Mouse (Mus musculus) kidney, postnatal 36 days (tissue): ENCODE data around the gene Riiad1.

ENCODE experiments used
- DNase-seq, 2 experiments: peaks; one replicate each; pipeline ENCODE4 v3.0.0; 2021 to 2022; ENCODE audit warnings: mixed read lengths in 2 of 2

Riiad1 gene

DNA sequence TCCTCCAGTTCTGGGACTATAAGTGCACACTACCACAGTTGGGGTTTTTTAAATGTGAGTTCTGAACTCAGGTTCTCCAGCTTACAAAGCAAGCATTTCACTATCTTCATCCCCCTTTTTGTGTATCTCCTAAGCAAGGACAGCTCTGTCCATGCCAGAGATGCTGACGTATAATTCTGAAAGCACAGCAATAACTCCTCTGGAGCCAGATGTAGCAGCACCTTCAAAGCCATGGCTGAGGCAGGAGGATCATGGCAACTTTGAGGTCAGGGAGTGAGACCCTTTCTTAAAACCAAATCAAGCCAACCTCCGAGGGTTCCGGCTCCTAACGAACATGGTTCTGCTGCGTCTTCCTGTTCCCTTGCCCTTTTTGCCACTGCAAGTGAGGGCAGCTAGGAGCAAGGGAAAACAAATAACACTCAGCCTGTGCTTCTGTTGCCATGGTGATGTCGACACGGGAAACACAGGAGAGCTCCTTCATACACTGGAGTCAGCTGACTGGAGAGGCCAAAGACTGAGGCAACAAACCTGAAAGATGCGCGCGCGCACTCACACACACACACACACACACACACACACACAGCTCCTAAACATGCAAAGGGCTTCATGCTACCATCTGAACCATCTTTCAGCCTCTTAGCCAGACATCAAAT lies 16.1 kb downstream of the Riiad1 start:
- DNase-seq: no peak

DNA sequence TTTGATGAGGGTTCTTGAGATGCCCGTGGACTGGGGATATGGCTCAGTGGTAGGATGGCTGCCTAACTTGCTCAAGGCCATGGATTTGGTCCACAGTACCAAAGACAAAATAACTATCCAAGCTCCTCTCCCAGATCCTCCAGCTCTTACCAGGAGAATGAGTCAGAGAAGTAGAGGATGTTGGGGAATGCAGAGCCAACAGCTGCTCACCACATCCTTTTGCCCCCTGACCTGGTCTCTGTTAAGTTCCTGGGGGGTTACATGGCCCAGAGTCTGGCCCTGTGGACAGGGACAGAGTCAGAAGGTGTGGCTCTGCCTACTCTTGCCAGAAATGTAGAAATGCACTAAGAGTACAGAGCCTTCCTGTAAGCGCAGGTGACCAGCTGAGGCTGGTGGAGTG lies 20.3 kb downstream of the Riiad1 start:
- DNase-seq: no peak

DNA sequence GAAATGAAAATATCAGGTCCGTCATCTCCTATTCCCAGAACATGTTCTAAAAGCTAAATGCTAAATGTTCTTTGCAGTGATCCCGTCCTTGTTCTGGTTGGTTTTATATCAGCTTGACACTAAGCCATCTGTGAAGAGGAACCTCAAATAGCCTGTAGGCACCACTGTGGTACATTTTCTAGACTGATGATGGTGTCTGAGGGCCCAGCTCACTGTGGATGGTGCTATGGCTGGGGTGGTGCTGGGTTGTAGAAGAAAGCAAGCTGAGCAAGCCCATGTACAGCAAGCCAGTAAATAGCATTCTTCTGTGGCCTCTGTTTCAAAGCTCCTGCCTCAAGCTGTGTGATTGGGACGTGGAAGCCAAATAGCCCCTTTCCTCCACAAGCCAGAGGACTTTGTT lies 23.1 kb downstream of the Riiad1 start:
- no peak for DNase-seq

DNA sequence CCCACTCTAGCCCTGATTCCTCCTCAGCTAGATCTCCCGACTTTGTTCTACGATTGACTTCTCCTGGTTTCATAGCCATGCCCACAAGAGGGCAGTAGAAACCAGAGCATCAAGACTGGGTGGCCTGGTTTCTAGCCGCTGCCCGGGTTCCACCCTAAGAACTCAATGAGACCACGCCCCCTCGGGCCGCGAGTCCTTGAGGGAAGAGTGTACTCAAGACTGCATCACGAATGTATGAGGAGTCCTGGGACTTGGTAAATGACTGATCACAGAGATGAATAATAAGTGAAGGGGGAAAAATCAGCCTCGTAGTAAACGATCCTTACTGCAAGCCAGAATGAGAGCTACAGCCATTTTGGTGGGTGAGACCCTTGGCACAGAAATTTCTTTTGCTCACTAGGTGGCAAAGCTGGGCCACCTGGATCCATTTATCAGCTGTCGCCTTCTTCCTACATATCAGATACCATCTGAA lies 23.6 kb downstream of the Riiad1 start:
- peak; percentile 83 to 89 for DNase-seq

- no peak for DNase-seq
These were observed 30.8 kb downstream of the Riiad1 start for GRCm38 (mm10) chr3:94449377-94449776.

GRCm38 (mm10) chr3:94443597-94443964 lies 36.6 kb downstream of the Riiad1 start, which contains the start of gene Oaz3:
Gene Oaz3 (minus strand): TSS chr3:94443915.
- DNase-seq: no peak

- DNase-seq: peak; percentile 95 to 97
These were observed 37.1 kb downstream of the Riiad1 start, which contains the start of gene Mrpl9 for GRCm38 (mm10) chr3:94442951-94443596. Gene Mrpl9 (plus strand): TSS chr3:94443318.

DNA sequence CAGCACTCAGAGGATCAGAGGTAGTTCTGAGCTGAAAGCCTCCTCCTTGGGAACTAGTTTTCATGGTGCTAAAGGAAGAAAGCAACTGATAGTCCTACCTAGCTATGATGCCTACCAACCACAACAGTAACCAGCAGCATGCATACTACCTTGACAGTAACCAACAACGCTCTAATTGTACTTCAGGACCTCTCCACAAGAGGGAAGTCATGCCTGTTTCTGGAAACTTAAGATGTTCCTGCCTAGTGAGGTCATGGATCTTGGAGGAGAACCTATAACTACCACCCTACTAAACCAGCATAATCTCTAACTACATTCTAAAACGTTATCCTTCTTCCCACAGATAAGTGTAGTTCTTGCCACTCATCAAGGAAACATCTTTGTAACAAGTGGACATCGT lies 39.0 kb downstream of the Riiad1 start:
- peak; percentile 16 to 42 for DNase-seq

DNA sequence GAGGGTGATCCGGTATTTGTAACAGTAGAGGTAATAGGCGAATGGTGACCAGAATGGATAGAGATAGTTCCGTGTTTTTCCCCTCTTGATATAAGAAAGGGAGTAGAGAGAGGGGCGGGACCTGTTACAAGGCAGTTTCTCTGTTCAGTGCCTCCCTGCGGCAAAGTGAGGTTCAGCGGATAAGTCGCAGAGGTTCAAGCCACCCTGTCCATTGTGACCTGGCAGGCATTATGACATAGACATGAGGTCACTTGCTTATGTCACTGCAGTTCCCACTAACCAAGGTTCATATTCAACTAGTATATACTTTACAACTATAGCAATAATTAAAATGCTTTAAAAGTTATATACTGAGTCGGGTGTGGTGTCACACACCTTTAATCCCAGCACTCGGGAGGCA lies 43.7 kb downstream of the Riiad1 start:
- no peak for DNase-seq

- peak in 1 of 2 experiments; percentile 20 for DNase-seq
These were observed 45.8 kb downstream of the Riiad1 start for GRCm38 (mm10) chr3:94434305-94434704.

DNA sequence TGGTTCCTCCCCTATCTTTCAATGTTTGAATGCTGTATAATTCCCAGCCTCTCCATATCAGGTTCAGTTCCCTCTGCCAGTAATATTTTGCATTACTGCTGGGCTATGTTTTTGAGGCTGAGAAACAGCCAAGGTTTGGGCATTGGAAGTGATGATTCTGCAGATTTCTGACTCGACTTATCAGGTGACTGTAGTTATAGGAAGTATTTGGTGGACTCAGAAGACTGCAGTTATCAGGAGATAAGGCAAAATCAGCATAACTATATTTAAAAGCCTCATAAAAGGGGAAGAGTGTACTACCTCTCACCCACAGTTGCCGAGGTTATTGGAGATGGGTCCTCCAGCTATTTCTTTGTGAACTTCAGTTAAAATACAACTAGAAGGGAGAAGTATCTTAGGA lies 49.2 kb downstream of the Riiad1 start:
- no peak for DNase-seq
